Mouse (Mus musculus): Measurements from ENCODE around the gene Mylk3.
A peak's percentile ranks its signal among the peaks of the same experiment; 100 is the strongest.

DNA sequence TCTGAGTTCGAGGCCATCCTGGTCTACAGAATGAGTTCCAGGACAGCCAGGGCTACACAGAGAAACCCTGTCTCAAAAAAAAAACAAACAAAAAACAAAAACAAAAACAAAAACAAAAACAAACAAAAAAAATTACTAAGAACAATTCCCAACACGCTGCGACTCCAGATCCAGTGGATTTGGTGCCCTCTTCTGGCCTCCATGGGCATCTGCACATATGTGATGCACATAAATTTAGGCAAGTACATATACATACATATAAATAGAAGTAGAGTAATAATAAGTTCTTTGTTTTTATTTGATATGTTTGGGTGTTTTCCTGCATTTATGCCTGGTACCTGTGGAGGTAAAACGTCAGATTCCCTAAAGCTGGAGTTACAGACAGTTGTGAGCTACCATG lies 12.4 kb upstream of the Mylk3 start:
- TF ChIP-seq CTCF (IDR thresholded peaks at IDR 0.05; ENCODE audit: low read depth, low read length) (peak; percentile 30), EP300 (IDR thresholded peaks at IDR 0.05; ENCODE audit: insufficient read depth, low read depth, low read length) (no peak)

Measured in ES-Bruce4 (cell line).